Mouse (Mus musculus) spleen, embryonic (tissue): Measurements from ENCODE around the gene Catsperd.
"Not testable (repeated sequence)": the region's sequence is repeated elsewhere in the genome, so short reads cannot be mapped to it uniquely, and the experiment has no call there.

Experiments
- CTCF ChIA-PET: fragments of 350-600 bp; sonication (Branson Sonifier 250); formaldehyde crosslinking; loops from one replicate; lab custom pipeline; 2022; lab: Charles Lee

Gene Catsperd

GRCm38 (mm10) chr17:56611861-56612564, 15.9 kb upstream of the Catsperd start:
- CTCF ChIA-PET = interaction anchor here (0.5 kb wide), 1 partner anchor 28 kb away, joined by 3 read pairs; the partner anchor contains the start of genes Safb and Safb2

GRCm38 (mm10) chr17:56612565-56612939, 15.4 kb upstream of the Catsperd start:
- CTCF ChIA-PET = interaction anchor here (0.5 kb wide), 1 partner anchor 28 kb away, joined by 3 read pairs; the partner anchor contains the start of genes Safb and Safb2

- CTCF ChIA-PET = no interaction called here
Measured at GRCm38 (mm10) chr17:56613236-56613844, 14.6 kb upstream of the Catsperd start, which contains the start of gene Rpl36. Rpl36 (plus strand) TSS chr17:56613416.

- CTCF ChIA-PET = not testable (repeated sequence)
Measured at GRCm38 (mm10) chr17:56613893-56614292, 14.1 kb upstream of the Catsperd start.

- CTCF ChIA-PET = no interaction called here
Measured at GRCm38 (mm10) chr17:56614391-56615135, 13.4 kb upstream of the Catsperd start.

- CTCF ChIA-PET = no interaction called here
Measured at GRCm38 (mm10) chr17:56615136-56615784, 12.7 kb upstream of the Catsperd start.

GRCm38 (mm10) chr17:56615792-56616191, 12.2 kb upstream of the Catsperd start:
- CTCF ChIA-PET = no interaction called here

GRCm38 (mm10) chr17:56616725-56617124, 11.2 kb upstream of the Catsperd start:
- CTCF ChIA-PET = no interaction called here

GRCm38 (mm10) chr17:56617628-56618027, 10.3 kb upstream of the Catsperd start:
- CTCF ChIA-PET = no interaction called here

GRCm38 (mm10) chr17:56625495-56625894, 2.4 kb upstream of the Catsperd start:
- CTCF ChIA-PET = interaction anchor here (0.7 kb wide), 1 partner anchor 20 kb away, joined by 8 read pairs; no protein-coding TSS in a partner anchor

GRCm38 (mm10) chr17:56626260-56626659, 1.7 kb upstream of the Catsperd start:
- CTCF ChIA-PET = no interaction called here

GRCm38 (mm10) chr17:56626754-56627470, 1.0 kb upstream of the Catsperd start, which contains the start of gene Lonp1:
Lonp1 (minus strand) TSS chr17:56626887.
- CTCF ChIA-PET = no interaction called here

- CTCF ChIA-PET = interaction anchor here (0.6 kb wide), 1 partner anchor 133 kb away, joined by 3 read pairs; no protein-coding TSS in a partner anchor
Measured at GRCm38 (mm10) chr17:56629800-56630781, 2.1 kb downstream of the Catsperd start.

- CTCF ChIA-PET = no interaction called here
Measured at GRCm38 (mm10) chr17:56631807-56632206, 3.9 kb downstream of the Catsperd start.

GRCm38 (mm10) chr17:56634023-56634422, 6.1 kb downstream of the Catsperd start:
- CTCF ChIA-PET = no interaction called here

- CTCF ChIA-PET = no interaction called here
Measured at GRCm38 (mm10) chr17:56643237-56643636, 15.3 kb downstream of the Catsperd start.

GRCm38 (mm10) chr17:56647546-56647945, 19.6 kb downstream of the Catsperd start:
- CTCF ChIA-PET = no interaction called here

GRCm38 (mm10) chr17:56651801-56652200, 23.9 kb downstream of the Catsperd start:
- CTCF ChIA-PET = no interaction called here

GRCm38 (mm10) chr17:56654771-56655170, 26.8 kb downstream of the Catsperd start:
- CTCF ChIA-PET = no interaction called here

GRCm38 (mm10) chr17:56655311-56655710, 27.4 kb downstream of the Catsperd start:
- CTCF ChIA-PET = no interaction called here
